Mouse (Mus musculus) urinary bladder, postnatal 25 days (tissue): ENCODE data around the gene Phlpp1.
"Not testable (repeated sequence)": the region's sequence is repeated elsewhere in the genome, so short reads cannot be mapped to it uniquely, and the experiment has no call there.

Experiments
- DNase-seq: peaks from one replicate; pipeline ENCODE4 v3.0.0; 2022; ENCODE audit warnings: low spot score

Phlpp1 gene

GRCm38 (mm10) chr1:106244245-106244644, 72.7 kb downstream of the Phlpp1 start:
- no peak for DNase-seq

DNA sequence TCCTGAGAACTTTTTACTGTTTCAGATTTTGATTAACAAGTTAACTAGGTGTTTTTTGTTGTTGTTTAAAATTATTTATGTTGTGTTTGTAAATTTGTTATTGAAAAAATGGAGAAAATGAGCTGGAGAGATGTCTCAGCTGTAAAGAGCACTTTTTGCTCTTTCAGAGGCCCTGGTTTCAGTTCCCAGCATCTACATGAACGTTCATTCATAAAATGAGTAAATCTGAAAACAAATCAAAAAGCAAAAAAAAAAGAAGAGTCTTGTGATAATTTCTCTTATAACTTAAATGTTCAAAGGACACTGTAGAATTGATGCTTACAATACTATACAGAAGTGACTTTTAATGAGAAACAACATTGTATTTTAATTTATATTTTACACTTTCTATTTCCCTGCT, 82.5 kb downstream of the Phlpp1 start:
- DNase-seq: no peak

DNA sequence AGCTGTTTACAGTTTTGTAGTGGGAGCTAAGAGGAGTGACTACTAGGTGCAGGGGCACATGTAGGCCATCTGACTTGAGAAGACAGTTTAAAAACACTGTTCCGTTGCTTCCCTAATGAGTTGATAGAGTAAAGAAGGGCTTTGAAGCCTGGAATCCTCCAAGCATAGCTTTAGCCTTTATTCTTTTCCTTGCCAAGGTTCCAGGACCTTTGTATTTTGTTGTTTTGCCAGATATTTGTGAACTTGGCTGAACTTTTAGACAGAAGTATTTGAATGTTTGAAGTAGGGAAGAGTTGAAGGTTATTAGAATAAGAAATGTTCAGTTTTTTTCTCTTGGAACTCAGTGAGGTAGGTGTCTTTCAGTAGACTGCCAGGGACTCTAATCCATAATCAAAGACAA, 85.6 kb downstream of the Phlpp1 start:
- no peak for DNase-seq

DNA sequence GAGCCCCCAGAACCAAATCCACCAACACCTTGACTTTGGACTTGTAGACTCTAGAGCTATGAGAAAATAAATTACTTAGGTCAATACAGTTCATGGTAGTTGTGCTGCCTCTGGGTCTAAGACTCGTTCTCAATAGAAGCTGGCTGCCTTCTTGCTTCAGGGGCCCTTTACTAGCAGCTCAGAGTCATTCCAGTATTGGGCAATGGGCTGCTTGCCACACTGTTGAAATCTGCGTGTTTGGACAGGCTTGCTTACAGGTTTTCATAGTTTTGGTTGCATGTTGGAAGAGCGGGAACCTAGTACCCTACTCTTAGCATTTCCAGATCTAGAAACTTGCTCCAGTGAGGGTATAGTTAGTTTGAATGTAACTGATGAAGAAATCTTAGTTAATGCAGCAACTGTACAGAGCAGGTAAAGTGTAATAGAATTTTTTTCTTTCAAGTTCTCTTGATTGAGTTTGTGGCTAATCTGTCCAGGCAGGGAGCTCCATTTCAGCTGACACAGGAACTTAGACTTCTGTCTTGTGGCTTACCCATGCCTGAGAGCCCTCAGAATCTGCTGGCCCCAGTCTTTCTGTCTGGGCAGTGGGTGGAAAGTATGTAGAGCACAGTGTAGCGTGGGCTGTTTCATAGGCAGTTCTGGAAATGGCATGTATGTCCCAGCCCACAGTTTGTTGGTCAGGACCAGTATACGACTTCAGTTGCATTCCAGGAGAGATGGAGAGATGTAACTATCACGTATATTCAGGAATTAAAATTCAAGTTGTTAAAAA, 96.7 kb downstream of the Phlpp1 start:
- no peak for DNase-seq

DNA sequence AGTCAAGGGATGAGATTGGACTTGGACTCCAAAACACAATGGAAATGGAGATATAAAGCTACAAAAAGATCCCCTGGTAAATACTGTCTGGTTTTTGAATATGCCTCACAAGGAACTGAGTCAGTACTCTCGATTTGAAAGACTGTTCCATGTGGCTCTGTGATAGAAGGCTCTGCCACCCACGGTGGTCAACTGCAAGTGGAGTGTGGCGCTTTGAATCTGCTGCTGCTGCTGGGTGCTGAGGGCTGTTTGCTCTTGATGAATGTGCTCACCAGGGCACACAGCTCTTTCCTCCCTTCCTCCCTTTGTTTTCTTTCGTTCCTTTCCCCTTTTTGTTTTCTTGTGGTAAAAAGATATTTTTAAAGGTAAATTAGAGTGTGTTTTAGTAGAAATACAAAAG, 97.8 kb downstream of the Phlpp1 start:
- DNase-seq: no peak

GRCm38 (mm10) chr1:106272916-106273315, 101.4 kb downstream of the Phlpp1 start:
- DNase-seq: no peak

DNA sequence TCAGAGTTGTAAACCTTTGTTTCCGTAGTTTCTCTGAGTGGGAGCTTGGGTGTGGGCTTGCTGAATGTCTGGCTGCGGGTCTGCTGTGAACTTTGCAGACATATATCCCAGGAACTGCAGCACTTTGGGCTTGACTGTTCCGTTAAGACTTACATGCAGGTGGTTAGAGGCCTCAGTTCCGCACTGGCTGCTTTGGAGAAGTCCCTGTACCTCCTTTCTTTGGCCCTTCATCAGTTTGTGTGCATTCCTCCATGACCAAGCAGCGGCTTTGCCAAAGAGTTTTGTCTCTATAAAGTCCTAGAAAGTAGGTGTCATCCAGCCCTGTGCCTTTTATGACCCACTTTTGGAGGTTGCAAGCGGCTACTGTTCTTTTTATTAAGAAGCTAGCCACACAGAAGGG, 102.2 kb downstream of the Phlpp1 start:
- DNase-seq: no peak

- no peak for DNase-seq
These were observed 103.0 kb downstream of the Phlpp1 start for GRCm38 (mm10) chr1:106274561-106275001.

DNA sequence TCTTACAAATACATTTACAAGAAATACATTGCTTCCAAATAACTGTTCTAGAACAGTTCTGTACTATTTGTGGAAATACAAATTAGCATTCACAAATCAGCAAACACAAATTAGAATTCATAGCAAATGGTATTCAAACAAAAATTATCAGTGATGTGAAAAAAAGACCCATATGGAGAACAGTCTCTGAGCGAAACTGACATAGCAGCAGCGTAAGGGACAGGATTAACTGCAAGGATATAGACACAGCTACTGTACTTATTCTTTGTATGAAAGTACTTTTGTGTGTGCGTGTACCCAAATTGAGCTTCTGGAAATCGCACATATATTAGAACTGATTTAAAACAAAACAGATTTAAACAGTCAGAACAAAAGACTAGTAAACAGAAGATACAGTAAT, 103.6 kb downstream of the Phlpp1 start:
- no peak for DNase-seq

DNA sequence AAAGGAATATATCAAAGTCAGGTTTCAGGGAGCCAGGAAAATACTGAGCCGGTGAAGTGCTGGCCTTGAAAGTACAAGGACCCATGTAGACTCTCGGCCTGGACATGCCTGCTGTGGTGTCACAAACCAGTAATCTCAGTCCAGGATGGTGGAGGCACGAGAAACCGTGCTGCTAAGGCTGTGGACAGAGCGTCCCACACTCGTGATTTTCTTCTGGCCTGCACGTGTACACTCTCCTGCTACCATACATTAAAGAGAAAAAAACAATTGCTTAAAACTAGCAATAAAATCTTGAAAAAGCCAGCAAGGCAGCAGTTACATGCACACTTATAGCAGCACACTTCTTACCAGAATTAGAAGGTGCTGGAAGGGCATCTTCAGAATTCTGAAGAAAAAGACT, 104.2 kb downstream of the Phlpp1 start:
- no peak for DNase-seq

GRCm38 (mm10) chr1:106276824-106277223, 105.3 kb downstream of the Phlpp1 start:
- no peak for DNase-seq

DNA sequence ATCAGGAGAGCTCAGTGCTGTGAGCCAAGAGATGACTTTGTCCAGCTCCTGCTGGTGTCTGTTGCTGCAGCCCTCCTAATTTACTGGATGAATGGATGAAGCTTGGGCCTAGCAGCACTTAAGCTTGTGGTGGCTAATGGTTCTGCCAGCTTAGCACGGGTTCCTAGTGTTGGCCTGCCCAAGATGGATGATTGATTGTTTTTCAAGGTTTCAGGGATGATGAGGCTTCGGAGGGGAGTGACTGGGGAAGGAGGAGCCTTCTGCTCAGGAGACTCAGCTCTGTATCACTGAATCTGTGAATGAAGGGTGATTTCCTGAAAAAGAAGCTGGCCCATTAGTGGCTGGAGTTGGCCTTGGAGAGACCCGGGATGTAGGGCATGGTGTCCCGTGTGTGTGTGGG, 105.7 kb downstream of the Phlpp1 start:
- no peak for DNase-seq

- DNase-seq: no peak
These were observed 107.1 kb downstream of the Phlpp1 start for GRCm38 (mm10) chr1:106278552-106279060.

- DNase-seq: no peak
These were observed 108.0 kb downstream of the Phlpp1 start for GRCm38 (mm10) chr1:106279404-106280123.

GRCm38 (mm10) chr1:106280171-106280913, 108.8 kb downstream of the Phlpp1 start:
- DNase-seq: no peak

DNA sequence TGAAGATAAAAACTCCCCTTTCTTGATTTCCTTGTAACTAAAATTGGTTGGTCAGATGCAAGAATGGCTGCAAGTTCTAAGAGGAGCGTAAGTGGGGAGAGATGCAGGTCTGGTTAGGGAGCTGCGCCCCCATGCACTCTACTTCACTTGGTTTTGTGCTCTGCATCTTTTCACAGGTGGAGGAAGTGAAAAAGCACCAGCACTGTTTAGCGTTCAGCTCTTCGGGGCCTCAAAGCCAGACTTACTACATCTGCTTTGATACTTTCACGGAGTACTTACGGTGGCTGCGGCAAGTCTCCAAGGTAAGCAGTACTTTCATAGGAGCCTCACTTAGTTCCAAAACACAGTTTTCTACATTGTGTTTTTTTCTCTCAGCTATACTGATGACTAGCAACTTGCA, 115.3 kb downstream of the Phlpp1 start:
- no peak for DNase-seq

- DNase-seq: no peak
These were observed 117.5 kb downstream of the Phlpp1 start for GRCm38 (mm10) chr1:106289065-106289464.

- no peak for DNase-seq
These were observed 118.0 kb downstream of the Phlpp1 start for GRCm38 (mm10) chr1:106289580-106289979.

DNA sequence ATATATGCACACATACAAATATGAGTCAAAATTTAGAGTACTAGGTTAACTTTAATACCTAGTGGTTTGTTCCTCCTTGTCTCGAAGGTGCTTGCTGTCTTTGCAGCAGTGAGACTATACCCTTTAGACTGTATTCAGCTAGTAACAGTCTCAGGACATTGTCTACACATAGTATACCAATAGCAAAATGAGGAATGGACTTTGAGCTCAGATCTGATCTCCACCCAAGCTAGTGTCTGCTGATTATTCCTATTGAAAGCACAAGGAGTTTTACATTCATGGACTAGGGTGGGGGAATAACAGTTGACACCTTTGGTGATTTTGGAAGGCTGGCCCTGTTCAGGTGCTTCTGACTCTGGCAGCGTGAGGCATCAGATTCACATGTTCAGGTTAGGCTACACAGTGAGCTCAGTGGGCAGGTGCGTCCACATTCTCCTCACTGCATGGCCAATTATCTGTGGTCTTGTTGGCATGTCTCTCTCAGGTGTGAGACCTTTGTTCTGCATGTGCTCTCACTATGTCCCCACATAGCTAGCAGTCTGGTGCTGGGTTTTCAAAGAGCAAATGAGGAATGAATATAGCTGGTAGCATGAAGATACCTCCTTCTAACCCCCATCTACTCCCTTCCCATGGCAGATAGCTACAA, 138.0 kb downstream of the Phlpp1 start:
- DNase-seq: no peak

DNA sequence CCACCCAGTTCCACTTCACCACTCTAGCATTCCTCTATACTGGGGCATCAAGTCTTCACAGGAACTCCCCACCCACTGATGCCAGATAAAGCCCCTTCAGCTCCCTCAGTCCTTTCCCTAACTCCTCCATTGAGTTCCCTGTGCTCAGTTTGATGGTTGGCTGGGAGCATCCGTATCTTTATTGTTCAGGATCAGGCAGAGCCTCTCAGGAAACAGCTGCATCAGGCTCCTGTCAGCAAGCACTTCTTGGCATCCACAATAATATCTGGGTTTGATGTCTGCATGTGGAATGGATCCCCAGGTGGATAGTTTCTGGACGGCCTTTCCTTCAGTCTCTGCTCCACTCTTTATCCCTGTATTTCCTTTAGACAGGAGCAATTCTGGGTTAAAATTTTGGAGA, 138.7 kb downstream of the Phlpp1 start:
- no peak for DNase-seq

DNA sequence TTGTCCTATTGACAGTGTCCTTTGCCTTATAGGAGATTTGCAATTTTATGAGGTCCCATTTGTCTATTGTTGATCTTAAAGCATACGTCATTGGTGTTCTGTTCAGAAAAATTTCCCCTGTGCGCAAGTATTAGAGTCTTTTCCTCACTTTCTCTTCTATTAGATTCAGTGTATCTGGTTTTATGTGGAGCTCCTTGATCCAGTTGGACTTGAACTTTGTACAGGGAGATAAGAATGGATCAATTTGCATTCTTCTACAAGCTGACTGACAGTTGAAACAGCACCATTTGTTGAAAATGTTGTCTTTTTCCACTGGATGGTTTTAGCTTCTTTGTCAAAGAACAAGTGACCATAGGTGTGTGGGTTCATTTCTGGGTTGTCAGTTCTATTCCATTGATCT, 140.3 kb downstream of the Phlpp1 start:
- DNase-seq: not testable (repeated sequence)

DNA sequence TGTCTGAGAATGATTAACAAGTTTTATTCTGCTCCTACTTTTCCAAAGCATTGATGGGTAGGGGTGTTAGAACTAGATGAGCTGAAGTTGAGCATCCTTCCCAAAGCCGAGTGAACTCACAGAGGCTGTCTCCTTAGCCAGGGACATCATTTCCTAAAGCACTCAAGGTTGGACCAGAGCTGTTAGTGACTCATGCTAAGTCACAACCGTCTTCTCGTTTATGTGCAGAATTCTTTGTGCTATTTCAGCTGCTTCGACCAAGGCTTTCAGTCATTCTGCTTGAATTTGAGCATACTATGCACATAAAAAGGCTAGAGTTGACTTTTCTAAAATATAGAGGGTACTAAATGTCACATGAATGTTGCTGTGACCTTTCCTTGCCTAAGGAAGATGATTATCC, 142.9 kb downstream of the Phlpp1 start:
- no peak for DNase-seq
